Mouse (Mus musculus): ENCODE measurements at regions not wholly inside any gene's neighbourhood (a gene's known extent, or its start where the extent isn't known, plus 50 kb on each side); places are given as distances from the start of the nearest gene placed in this dataset.
A peak's percentile ranks its signal among the peaks of the same experiment; 100 is the strongest.

GRCm38 (mm10) chr2:133438018-133438417 is 113.9 kb upstream of the Bmp2 start:
- no peak for DNase-seq (ENCODE audit: low spot score)

DNA sequence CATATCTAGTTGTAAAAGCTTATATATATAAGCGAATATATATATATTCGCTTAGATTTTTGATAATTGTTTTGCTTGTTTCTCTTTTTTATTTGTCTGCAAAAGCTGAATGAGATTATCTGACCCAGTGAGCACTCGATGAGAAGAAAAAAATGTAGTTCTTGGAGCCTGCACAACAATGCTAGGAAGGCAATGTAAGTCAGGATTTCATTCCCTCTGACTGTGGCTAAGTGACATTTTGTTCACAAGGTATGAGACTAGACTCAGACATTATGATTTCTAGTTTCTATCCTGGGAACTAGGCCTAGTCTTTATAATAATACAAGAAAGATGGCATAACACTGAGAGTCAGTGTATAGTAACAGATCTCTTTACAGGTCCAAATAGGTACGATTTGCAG is 108.9 kb upstream of the Bmp2 start:
- DNase-seq (ENCODE audit: low spot score) = no peak

GRCm38 (mm10) chr2:133443490-133443889 is 108.5 kb upstream of the Bmp2 start:
- no peak for DNase-seq (ENCODE audit: low spot score)

- DNase-seq (ENCODE audit: low spot score) = no peak
These were observed 99.0 kb upstream of the Bmp2 start for GRCm38 (mm10) chr2:133452947-133453346.

DNA sequence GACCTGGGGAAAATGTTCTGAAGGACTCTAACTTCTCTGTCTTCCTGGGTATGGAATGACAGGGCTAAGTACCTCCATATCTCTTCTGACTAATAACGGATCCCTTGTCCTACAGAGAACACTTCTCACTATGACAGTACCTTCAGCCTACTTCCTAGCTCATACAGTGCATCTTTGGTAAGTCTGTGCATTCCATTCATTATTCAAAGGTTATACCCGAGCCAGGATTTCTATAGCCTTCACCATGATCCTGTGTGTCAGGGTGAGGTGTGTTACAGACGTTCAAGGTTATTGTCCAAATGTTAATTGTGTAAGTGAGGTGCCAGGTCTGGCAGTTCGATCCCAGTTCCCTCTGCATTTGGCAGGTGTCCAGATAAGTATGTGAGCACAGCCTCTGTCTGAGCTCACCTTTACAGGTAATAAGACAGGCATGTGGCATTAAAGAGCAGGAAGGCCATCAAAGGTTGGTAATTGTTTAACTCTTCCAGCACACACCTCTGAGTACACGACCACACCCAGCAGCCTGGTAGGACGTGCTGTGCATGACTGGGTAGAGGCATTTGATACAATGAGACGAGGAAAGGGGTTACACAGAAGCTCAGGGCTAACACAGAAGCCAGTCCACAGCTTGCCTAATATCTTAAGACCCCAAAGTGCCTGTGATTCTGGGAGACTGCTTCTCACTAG is 96.3 kb upstream of the Bmp2 start:
- no peak for DNase-seq (ENCODE audit: low spot score)

- no peak for DNase-seq (ENCODE audit: low spot score)
These were observed 95.2 kb upstream of the Bmp2 start for GRCm38 (mm10) chr2:133456785-133457184.

GRCm38 (mm10) chr2:133458735-133459134 is 93.2 kb upstream of the Bmp2 start:
- DNase-seq (ENCODE audit: low spot score) = no peak

DNA sequence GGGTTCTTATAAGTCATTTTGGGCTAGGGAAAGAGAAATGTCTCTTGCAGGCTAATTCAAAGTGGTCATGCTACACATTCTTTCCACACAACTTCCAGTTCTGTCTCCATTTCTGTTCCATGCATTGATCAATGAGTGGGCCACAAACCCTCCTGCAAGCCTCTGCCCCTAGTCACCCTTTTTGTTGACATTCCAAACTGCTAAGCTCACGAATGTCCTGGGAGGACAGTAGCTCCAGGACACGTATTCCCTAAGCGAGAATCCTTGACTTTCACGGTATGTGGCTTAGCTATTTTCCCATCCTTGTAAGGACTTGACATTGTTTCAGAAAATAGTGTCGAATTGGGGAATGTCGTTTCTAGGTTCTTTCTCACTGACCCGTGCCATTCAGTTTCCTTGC is 91.1 kb upstream of the Bmp2 start:
- DNase-seq (ENCODE audit: low spot score) = no peak

DNA sequence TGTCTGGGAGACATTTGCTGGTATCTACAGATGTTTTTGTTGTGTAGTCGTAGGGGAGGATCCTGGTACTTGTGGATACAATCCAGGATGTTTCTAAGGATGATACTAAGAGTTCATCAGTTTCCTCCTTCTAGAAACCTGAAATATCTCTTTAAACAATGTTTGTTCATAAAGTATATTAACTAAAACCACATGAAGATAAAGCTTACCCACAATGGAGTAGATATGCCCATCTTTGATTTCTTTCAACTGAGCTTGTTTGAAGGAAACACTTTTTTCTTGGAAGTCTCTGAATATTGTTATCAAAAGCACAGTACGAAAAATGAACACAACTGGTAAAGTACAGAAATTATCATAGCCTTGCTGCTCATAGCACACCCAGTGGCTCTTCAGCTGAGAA is 89.6 kb upstream of the Bmp2 start:
- no peak for DNase-seq (ENCODE audit: low spot score)

GRCm38 (mm10) chr2:133467170-133468168 is 84.5 kb upstream of the Bmp2 start:
- no peak for DNase-seq (ENCODE audit: low spot score)

GRCm38 (mm10) chr2:133472966-133473744 is 78.8 kb upstream of the Bmp2 start:
- DNase-seq (ENCODE audit: low spot score) = no peak

DNA sequence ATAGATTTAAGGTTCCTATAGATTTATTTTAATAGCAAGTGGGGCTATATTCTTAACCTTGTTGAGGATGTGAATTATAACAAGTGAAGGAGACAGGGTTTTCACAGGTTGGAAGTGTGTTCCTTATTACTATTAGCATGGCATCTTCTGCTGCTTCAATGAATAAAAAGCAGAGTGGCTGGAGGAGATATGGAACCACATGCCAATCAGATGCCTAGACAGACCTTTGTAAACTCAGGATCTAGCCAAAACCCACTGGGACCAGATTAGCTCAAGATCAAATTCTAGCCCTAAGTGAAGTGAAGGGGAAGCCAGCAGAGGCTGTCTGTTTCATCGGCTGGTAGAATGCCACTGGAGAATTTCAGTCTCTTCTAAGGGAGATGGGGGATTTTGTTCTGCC is 77.8 kb upstream of the Bmp2 start:
- no peak for DNase-seq (ENCODE audit: low spot score)

GRCm38 (mm10) chr2:133480870-133481269 is 71.1 kb upstream of the Bmp2 start:
- DNase-seq (ENCODE audit: low spot score) = no peak

GRCm38 (mm10) chr2:133481305-133481704 is 70.7 kb upstream of the Bmp2 start:
- no peak for DNase-seq (ENCODE audit: low spot score)

DNA sequence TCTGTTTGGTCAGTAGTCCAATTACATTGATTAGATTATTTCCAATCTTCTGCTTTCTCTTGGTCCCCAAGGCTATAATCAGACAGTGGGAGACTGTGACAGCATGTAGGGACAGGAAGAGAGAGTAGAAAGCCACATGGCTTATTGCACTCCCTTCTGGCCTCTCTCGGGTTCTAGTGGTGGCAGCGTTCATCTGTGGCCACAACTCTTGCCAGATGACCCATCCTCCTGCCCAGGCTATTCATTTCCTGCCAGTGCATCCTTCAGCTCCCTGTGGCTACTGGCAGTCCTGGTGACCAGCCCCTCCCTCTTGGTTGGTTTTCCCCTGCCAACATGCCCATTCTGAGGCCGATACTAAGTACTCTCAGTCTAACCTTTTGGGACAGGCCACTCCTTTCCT is 70.2 kb upstream of the Bmp2 start:
- DNase-seq (ENCODE audit: low spot score) = no peak

- no peak for DNase-seq (ENCODE audit: low spot score)
These were observed 56.5 kb upstream of the Bmp2 start for GRCm38 (mm10) chr2:133495443-133495842.

DNA sequence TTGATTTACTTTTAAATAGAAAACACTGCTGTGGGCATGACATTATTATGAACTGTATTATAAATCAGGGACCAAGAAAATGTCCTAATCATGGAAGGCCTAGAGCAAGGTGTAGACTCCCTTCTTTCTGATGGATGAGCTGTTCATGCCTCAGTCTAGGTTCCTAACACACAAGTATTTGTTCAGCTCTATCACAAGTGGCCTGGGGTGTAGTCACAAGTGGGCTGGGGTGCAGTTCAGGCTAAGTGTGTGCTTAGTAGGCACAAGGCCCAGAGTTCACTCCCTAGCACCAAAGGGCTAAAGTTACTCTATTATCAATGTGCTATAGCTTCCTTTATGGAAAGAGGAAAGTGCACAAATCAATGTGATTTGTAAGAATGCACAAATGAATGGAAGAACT is 55.6 kb upstream of the Bmp2 start:
- no peak for DNase-seq (ENCODE audit: low spot score)

- DNase-seq (ENCODE audit: low spot score) = no peak
These were observed 54.9 kb upstream of the Bmp2 start for GRCm38 (mm10) chr2:133497071-133497470.

DNA sequence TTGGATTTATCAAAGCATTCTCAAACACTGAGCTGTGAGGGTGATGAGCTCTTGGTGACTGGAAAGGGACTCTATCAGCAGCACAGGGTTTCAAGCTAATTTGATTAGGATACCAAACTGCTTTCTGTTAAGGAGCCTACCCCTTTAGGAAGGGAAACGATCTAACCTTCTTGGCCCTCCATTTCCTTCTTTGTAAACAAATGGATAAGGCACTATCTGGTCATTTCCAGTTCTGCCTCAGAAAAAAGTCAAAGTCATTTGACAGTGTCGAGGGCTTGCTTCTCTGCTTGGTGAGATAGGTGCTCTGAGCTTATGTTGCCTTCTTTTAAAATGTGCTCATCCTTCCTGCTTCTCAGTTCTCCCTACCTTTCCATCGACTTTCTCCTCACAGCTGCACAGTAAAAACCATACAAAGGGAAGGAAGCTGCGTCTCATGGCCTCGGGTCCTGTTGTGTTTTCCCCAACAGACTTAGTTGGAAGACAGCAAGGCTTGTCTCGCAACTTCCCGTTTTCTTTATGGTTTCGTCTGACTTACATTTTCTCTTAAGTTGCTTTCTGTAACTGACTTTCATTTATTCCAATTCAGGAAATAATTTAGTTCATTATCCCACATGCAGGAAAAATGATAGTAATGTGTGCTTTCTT is 54.3 kb upstream of the Bmp2 start:
- DNase-seq (ENCODE audit: low spot score) = no peak

GRCm38 (mm10) chr2:133498186-133498571 is 53.8 kb upstream of the Bmp2 start:
- no peak for DNase-seq (ENCODE audit: low spot score)

DNA sequence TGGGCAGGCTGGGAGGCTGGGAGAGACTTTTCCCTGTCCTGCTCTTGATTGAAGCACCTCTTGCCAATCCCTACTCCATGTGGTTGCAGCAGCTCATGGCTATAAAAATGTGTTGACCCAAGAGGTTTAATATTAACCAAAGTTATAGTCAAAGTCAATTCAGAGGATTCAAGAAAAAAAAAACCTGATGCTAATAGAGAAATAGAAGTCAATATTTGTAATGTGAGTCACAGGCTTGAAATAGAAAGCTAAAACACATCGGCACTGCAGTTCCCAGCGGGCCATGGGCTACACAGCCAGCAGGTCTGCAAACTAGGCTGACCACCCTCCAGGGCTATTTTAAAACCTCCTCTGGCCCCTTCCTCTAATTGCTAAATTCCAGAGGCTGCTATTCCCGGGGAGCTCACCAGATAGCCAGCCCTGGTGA is 53.2 kb upstream of the Bmp2 start:
- no peak for DNase-seq (ENCODE audit: low spot score)

DNA sequence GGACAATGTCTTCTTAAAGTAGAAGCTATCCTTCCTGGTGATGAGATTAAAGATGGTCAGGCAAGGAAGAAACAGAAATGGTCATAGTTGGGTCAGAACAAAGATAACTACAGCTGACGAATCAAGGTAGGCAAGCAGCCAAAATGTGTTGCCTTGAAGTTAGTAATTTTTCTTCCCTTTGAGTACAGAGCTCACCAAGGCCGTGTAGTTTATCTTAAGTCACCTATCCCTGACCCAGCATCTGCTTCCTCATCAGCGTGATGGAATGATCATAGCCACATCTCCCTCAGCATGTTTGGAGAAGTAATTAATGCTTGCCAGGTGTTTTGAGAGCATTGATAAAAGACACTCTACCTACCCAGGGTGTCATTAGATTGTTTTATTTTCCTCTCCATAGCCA is 52.1 kb upstream of the Bmp2 start:
- peak; percentile 7 for DNase-seq (ENCODE audit: low spot score)
